Mouse (Mus musculus): ENCODE measurements at regions not wholly inside any gene's neighbourhood (a gene's known extent, or its start where the extent isn't known, plus 50 kb on each side); places are given as distances from the start of the nearest gene placed in this dataset.

DNA sequence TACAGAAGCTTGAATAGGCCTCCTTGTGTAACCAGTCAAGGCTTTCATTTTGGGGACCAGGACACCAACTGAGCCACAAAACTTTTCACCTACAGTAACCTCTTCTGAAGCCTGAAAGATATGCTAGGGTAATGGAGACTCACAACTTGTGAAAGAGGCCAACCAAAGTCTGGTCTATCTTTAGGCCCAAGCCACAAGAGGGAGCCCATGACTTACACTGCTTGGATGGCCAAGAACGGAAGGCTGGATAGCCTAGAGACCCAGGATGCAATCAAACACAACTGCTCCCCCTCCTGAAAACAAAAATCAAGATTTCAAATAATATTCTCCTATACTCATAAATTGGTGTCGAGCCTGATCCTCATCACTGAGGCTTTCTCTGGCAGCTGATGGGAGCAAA, 166.4 kb upstream of the Gm20594 start:
- no peak for TF ChIP-seq MAFK (IDR thresholded peaks at IDR 0.05; ENCODE audit: insufficient read depth, low read depth, low read length)
- TF ChIP-seq CHD2 (IDR thresholded peaks at IDR 0.05; ENCODE audit: low read depth, low read length), result no peak
